Mouse (Mus musculus) kidney, adult 2 months (tissue): ENCODE data around the gene Crybb2.

Experiments
- CTCF ChIP-seq: fragments of 200-500 bp; conservative IDR thresholded peaks from 2 replicates; pipeline ENCODE4 v1.5.1; 2011; ENCODE audit warnings: low read depth, mild to moderate bottlenecking, control low read depth, low read length, moderate library complexity, mixed read lengths; ENCODE audit not compliant: insufficient read depth, insufficient read length
- POLR2A ChIP-seq: fragments of 200-500 bp; IDR thresholded peaks from one replicate; pipeline ENCODE4 v1.6.1; 2011; ENCODE audit warnings: low read depth, low read length, control low read depth

DNA sequence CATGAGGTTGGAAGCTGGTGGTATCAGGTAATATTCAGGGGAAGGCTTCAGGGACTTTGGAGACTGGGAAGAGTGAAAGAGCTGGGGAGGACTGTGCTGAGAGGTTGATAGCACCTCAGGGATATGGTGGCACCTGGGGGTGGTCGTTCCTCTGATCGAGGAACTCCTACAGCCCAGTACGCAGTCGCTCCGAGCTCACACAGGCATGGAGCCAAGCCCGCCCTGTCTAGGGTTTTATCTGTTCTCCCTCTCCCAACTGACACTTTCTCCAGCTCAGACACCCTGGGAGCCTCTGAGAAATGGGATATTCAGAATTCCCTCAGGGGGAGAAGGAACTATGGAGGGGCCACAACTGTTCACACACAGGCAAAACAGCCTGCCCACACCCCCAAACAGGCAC is 29.1 kb downstream of the Crybb2 start:
- no peak for TF ChIP-seq POLR2A
- no peak for TF ChIP-seq CTCF
